Mouse (Mus musculus): Measurements from ENCODE around the gene Fosl2. TPM values are rescaled to one million over a fixed set of nuclear protein-coding genes. Genes with fewer than 3 reads are reported as not detected.

The Fosl2 gene
- total RNA-seq (2022) = 10 to 100 TPM; 42.6 to 75.6 (median 59.2) TPM

DNA sequence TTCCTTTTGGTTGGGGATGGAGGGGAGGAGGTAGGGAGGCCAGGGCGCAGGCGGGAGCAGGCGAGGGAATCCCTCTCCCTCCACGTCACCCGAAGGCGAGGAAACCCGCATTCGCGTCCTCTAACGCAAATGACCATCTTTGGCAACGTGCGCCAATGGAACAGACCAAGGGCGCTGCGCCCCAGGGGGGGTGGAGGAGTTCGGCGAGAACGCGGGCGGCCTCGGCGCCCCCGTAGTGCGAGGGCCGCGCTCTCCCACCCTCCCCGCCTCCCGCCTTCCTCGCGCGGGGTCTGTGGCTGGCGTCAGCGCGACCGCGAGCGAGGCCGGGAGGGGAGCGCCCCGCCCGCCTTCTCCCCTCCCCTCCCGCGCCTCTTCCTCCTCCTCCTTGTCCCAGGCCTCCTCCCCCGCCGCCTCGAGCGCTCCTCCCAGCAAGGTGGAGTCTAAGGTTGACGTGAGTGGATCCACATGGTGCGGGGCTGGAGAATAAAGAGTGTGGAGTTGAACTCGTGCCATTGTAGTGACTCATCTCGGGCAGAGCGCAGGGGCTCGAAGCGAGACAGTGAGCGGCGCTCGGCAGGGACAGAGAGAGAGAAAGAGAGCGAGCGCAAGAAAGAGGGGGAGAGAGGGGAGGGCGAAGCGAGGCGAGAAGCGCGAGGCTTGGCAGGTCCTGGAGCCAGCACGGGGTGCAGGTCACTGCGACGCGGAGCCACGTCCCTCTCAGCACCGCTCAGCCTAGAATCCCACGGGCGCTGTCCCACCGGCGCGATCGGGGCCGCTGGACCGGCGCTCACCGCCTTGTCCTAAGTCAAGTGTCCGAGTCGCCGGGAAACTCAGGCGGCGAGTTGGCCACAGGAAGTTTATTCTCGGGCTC is at the start of gene Fosl2:
Gene Fosl2 (plus strand): TSS at position 466 of the 871 bp plus-strand sequence.
- DNase-seq (ENCODE audit: low spot score in 2 of 2) = peak; percentile 94

GRCm38 (mm10) chr5:32085971-32086370 is 49.6 kb upstream of the Fosl2 start:
- DNase-seq (ENCODE audit: low spot score in 2 of 2) = no peak

- no peak for DNase-seq (ENCODE audit: low spot score in 2 of 2)
These were observed 49.0 kb upstream of the Fosl2 start for GRCm38 (mm10) chr5:32086526-32087090.

DNA sequence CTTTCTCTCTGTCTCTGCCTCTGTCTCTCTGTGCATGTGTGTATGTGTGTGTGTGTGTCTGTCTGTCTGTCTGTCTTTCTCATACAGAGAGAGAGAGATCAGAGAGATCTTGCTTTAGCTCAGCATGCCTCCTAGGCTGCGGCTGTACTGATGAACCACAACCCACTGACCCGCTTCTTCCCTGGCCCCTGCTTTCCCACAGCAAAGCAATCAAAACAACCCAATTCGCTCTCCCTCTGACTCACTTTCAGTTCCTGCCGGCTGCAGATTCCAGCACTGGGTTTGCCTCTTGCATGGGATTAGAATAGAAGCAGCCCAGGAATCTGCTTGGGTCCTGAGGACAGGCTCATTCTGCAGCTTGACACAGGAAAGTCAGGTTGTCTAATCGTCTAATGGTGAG is 46.1 kb upstream of the Fosl2 start:
- DNase-seq (ENCODE audit: low spot score in 2 of 2) = no peak

GRCm38 (mm10) chr5:32092281-32092680 is 43.3 kb upstream of the Fosl2 start:
- DNase-seq (ENCODE audit: low spot score in 2 of 2) = no peak

DNA sequence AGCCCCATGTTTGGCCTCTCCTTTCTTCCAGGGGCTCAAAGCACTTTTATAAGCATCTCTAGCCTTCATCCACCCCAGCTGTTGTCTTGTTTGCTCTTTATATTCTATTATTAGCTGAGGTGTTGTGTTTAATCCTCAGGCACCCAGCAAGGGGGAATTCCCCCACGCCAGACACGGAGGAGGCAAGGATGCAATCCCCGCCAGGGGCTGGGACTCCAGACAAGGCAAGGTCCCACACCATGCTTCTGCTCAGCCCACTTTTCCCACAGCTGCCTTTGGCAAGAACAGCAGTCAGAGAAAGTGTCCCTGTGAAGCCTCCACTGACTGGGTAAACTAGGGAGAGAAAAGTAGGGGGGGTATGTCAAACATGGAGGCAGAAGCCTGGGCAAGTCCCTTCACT is 36.9 kb upstream of the Fosl2 start:
- no peak for DNase-seq (ENCODE audit: low spot score in 2 of 2)

- DNase-seq (ENCODE audit: low spot score in 2 of 2) = no peak
These were observed 33.1 kb upstream of the Fosl2 start for GRCm38 (mm10) chr5:32102484-32102883.

DNA sequence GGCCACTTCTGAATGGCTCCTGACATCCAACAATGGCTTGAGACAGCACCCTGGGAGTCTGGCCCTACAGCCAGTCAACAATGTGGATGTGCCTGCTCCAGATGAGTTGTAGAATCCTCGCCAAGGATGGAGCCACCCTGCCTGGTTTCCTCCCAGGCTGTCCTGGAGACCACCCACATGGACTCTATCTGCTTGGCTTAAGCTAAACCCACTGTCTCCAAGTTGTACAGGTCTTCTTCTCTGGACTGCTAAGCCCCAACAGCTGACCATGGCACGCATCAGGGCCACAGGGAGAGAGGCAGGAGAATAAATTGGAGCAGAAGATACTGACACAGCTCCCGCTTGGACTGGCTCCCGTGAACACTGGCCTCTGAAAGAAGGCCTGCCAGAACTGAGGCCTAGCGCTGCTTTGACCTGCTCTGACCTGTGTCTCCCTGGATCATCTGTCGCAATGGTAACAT is 32.6 kb upstream of the Fosl2 start:
- DNase-seq (ENCODE audit: low spot score in 2 of 2) = no peak

DNA sequence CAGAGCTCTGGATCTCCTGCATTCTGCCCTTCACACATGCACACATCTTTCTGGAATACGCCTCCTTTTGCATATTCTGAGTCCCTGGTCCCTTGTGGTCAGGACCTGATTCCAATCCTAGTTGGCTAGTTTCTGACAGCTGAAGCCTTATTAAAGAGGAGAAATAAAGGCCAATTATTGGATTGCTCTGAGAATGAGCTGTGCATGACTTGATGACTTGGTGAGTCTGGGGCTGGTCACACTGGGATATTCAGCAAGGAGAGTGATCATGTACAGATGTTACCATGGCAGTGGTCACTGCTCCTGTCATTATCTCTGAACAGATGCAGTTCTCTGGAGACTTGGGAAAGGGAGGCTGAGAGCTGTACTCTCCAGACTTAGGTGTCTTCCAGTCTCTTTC is 32.1 kb upstream of the Fosl2 start:
- DNase-seq (ENCODE audit: low spot score in 2 of 2) = no peak

- DNase-seq (ENCODE audit: low spot score in 2 of 2) = no peak
These were observed 31.2 kb upstream of the Fosl2 start for GRCm38 (mm10) chr5:32104119-32104990.

DNA sequence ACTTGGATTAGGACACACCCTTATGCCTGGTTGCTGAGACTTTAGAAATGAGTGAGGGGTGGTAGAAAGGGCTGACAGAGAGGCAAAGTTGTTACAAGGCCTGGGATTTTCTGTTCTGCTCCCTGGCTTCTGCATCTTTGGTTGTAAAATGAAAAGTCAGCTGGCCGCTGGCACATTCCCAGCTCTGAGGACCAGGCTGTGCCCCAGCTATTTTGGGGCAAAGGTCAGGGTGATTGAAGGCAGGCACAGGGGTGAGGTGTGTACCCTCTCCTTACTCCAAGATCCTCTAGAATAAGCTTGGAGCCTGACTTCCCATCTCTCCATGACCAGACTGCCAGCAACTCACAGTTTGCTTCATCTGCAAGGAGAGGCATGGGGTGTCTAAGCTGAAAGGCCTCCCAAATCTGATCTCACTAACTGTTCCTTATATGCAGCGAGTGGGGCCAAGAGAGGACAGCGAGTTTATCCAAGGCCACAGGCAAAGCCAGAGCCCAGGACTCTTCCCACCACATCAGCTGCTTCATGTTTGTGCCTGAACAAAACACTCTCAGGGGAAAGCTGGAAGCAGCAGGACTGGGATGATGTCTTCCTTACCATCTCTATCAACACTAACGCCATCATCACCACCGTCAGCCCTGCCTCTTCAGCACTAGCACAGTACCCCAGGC is 29.0 kb upstream of the Fosl2 start:
- DNase-seq (ENCODE audit: low spot score in 2 of 2) = no peak

DNA sequence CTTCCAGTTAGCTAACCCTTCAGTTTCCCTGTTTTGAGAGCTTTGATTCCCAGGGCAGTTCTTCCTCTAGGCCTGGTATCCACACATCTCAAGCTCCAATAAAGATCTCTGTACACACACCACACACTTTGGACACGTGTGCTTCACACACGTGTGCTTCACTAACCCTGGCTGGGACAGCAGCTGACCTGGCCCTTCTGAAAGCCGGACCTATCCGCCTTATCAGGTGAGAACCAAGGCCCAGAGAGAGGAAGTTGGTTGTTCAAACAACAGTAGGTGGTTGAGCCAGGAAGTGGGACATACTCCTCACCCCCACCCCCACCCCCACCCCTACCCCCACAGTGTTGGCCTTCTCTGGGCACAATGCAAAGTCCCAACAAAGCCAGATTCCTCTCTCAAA is 24.9 kb upstream of the Fosl2 start:
- no peak for DNase-seq (ENCODE audit: low spot score in 2 of 2)

DNA sequence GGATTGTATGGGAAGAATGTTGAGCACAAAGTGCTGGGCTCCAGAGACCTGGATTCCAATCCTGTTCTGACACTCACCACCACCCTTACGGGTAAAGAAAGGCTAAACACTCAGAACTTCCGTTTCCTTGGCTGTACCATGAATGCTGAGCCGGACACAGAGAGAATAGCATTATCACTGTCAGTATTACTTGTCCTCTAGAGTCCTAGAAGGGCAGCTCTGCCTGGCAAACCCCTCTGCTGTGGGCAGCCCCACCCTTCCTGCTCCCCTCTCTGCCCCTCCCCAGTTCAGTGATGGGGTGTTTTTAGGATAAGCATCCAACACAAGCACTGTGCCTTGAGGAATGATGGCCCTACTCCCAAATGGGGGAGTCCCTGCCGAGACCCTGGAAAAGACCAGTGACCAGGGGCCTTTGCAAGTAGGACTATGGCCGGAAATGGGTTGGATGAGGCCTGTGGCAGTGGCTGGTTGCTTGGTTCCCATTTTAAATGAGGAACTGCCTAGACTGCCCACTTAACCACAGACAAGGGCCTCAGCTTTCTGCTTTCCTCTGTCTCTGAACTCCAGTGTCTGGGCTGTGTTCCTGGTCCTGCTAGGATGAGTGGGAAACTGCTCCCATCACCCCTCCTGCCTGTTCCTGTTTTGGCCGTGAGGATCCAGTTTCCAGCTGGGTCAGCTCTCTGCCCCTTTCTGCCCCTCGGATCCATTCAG is 23.2 kb upstream of the Fosl2 start:
- DNase-seq (ENCODE audit: low spot score in 2 of 2) = no peak

- DNase-seq (ENCODE audit: low spot score in 2 of 2) = no peak
These were observed 14.7 kb upstream of the Fosl2 start for GRCm38 (mm10) chr5:32120901-32121376.

GRCm38 (mm10) chr5:32121936-32122335 is 13.7 kb upstream of the Fosl2 start:
- DNase-seq (ENCODE audit: low spot score in 2 of 2) = no peak

DNA sequence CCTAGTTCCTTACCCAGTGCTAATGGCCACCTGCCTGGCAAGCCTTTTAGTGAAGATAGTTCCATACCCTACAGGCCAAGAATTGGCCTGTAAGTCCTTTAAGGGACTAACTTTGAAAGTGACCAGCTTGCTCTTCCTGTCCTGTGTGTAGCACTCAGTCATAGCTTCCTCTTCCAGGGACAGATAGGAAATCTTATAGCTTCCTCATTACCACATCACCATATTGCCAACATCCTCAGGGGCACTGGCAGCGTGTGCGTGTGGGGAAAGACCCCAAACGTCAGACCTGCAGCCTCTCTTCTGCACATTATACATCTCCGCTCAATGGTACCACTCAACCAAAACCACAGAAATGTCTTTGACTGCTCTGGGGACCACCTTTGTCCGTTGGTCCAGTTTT is 13.2 kb upstream of the Fosl2 start:
- DNase-seq (ENCODE audit: low spot score in 2 of 2) = no peak

- no peak for DNase-seq (ENCODE audit: low spot score in 2 of 2)
These were observed 10.6 kb upstream of the Fosl2 start for GRCm38 (mm10) chr5:32124957-32125356.

DNA sequence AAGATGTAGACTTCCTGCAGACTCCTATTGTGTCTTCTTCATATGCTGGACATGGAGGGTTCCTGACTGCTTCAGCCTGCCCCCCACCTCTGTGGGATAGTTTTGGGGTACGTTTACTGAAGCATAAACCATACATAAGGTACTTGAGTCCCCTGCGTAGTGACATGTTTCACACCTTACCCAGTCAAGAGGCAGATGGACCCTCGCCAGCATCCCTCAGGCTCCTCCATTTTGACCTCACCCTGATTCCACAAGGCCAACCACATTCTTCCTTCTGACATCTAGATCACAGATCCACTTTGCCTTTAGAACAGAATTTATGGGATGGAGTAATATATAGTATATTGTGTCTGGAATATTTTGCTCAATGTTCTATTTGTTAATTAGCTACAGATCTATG is 8.4 kb upstream of the Fosl2 start:
- DNase-seq (ENCODE audit: low spot score in 2 of 2) = no peak

GRCm38 (mm10) chr5:32127927-32128326 is 7.7 kb upstream of the Fosl2 start:
- no peak for DNase-seq (ENCODE audit: low spot score in 2 of 2)

DNA sequence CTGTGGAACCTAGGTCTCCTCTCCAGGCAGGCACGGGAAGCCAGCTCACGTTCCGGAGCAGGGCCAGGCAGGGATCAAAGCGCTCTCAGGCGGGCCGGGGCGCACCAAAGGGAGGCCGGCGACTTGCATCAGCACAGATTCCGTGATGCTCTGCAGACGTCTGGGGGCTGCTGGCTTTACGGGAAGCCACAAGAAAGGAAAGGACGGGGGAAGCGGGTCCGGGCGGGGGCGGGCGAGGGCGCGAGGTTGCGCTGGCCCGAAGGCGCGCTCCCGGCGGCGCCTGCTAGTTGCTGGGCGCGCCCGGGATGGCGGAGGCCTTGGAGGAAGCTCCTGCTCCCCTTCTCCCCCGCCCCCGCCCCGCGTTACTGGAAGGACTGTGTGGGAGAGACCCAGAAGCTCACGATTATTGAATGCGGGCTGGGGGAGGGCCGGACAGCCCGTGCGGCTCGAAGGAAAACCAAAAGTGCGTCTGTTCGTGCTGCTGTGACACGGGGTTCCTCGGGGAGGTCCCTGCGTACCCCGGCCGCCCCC is 2.6 kb upstream of the Fosl2 start:
- DNase-seq (ENCODE audit: low spot score in 2 of 2) = peak; percentile 42 to 45
